Mouse (Mus musculus): Measurements from ENCODE around the gene Mcm3. TPM values are rescaled to one million over a fixed set of nuclear protein-coding genes. Genes with fewer than 3 reads are reported as not detected.
"Not testable (repeated sequence)": the region's sequence is repeated elsewhere in the genome, so short reads cannot be mapped to it uniquely, and the experiment has no call there.

Mcm3 gene
- polyA plus RNA-seq, 1 experiment from 2014 or later, result 179 TPM

- Histone ChIP-seq H3K27ac (ENCODE audit: low read length) (no peak overlapping the region), H3K36me3 (ENCODE audit: insufficient read depth, low read length) (peaks cover 75% of the 10 kb centered on the region), H3K9me3 (ENCODE audit: low read length) (no peaks in the 10 kb centered on the region), H3K4me1 (ENCODE audit: insufficient read depth, low read length) (peaks cover 8% of the 10 kb centered on the region), H3K4me3 (ENCODE audit: low read length) (no peak overlapping the region), H3K9ac (replicated peaks; ENCODE audit: low read length) (no peak overlapping the region), H3K4me2 (replicated peaks; ENCODE audit: low read depth, low read length) (no peak overlapping the region), H3K27me3 (ENCODE audit: insufficient read depth, low read length) (no peaks in the 10 kb centered on the region)
- no peak for ATAC-seq (ENCODE audit: low FRiP score, low TSS enrichment)
- WGBS, result 88% methylated on average over 8 of the region's 8 CpGs
Observed at GRCm38 (mm10) chr1:20814521-20814920, 5.6 kb downstream of the Mcm3 start.

DNA sequence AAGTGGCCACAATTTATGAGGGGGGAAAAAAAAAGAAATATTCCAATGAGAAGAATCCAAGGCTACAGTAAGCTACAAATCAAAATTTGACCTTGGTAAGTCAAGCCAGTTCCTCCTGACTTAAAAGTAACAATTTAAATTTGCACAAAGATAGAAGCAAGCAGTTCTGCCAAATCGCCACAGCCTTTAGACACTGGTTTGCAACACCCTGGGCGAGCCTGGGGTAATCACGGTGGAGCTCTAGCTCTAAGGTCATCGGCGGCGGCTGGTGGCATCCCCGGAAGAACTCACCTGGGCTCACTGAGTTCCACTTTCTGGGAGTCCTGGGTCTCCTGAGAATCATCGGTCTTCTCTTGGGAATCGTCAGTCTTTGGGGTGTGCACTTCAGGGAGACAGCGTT, 15.6 kb downstream of the Mcm3 start:
- H3K4me3 ChIP-seq (ENCODE audit: low read length), result no peak overlapping the region
- ATAC-seq (ENCODE audit: low FRiP score, low TSS enrichment), result no peak
- H3K9ac ChIP-seq (replicated peaks; ENCODE audit: low read length), result no peak overlapping the region
- H3K27me3 ChIP-seq (ENCODE audit: insufficient read depth, low read length), result no peaks in the 10 kb centered on the region
- 93% methylated on average over 10 of the region's 10 CpGs for WGBS
- no peak overlapping the region for H3K27ac ChIP-seq (ENCODE audit: low read length)
- no peaks in the 10 kb centered on the region for H3K4me1 ChIP-seq (ENCODE audit: insufficient read depth, low read length)
- no peaks in the 10 kb centered on the region for H3K9me3 ChIP-seq (ENCODE audit: low read length)
- no peak overlapping the region for H3K4me2 ChIP-seq (replicated peaks; ENCODE audit: low read depth, low read length)
- H3K36me3 ChIP-seq (ENCODE audit: insufficient read depth, low read length), result peaks cover 82% of the 10 kb centered on the region

- Histone ChIP-seq H3K27me3 (ENCODE audit: insufficient read depth, low read length) (no peaks in the 10 kb centered on the region), H3K36me3 (ENCODE audit: insufficient read depth, low read length) (peaks cover 60% of the 10 kb centered on the region), H3K9ac (replicated peaks; ENCODE audit: low read length) (no peak overlapping the region), H3K4me3 (ENCODE audit: low read length) (no peak overlapping the region), H3K4me2 (replicated peaks; ENCODE audit: low read depth, low read length) (no peak overlapping the region), H3K9me3 (ENCODE audit: low read length) (no peaks in the 10 kb centered on the region), H3K27ac (ENCODE audit: low read length) (no peak overlapping the region), H3K4me1 (ENCODE audit: insufficient read depth, low read length) (no peaks in the 10 kb centered on the region)
- 0 out of 2 replicates have a peak, but pooled peaks have one; percentile 13 for ATAC-seq (ENCODE audit: low FRiP score, low TSS enrichment)
- 83% methylated on average over 8 of the region's 8 CpGs for WGBS
Observed at GRCm38 (mm10) chr1:20801682-20802390, 18.3 kb downstream of the Mcm3 start.

DNA sequence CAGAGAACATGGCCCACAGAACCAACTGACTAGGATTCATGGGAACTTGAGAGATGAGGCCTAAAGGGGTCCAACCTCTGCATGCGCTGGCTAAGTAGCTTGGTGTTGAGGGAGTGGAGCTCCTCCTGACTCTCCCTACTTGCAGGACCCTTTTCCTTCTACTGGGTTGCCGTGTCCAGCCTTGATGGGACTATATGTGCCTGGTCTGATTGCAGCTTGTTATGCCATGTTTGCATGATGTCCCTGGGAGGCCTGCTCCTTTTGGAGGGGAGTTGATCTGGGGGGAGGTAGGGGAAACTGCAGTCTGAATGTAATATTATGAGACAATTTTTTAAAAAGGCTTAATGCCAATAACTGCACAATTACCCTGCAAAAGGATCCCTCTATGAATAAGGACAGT, 18.8 kb downstream of the Mcm3 start:
- no peaks in the 10 kb centered on the region for H3K9me3 ChIP-seq (ENCODE audit: low read length)
- no peaks in the 10 kb centered on the region for H3K27me3 ChIP-seq (ENCODE audit: insufficient read depth, low read length)
- H3K4me3 ChIP-seq (ENCODE audit: low read length), result no peak overlapping the region
- no peak overlapping the region for H3K4me2 ChIP-seq (replicated peaks; ENCODE audit: low read depth, low read length)
- no peaks in the 10 kb centered on the region for H3K4me1 ChIP-seq (ENCODE audit: insufficient read depth, low read length)
- H3K27ac ChIP-seq (ENCODE audit: low read length), result no peak overlapping the region
- 82% methylated on average over 2 of the region's 2 CpGs for WGBS
- H3K9ac ChIP-seq (replicated peaks; ENCODE audit: low read length), result no peak overlapping the region
- peaks cover 54% of the 10 kb centered on the region for H3K36me3 ChIP-seq (ENCODE audit: insufficient read depth, low read length)
- no peak for ATAC-seq (ENCODE audit: low FRiP score, low TSS enrichment)

DNA sequence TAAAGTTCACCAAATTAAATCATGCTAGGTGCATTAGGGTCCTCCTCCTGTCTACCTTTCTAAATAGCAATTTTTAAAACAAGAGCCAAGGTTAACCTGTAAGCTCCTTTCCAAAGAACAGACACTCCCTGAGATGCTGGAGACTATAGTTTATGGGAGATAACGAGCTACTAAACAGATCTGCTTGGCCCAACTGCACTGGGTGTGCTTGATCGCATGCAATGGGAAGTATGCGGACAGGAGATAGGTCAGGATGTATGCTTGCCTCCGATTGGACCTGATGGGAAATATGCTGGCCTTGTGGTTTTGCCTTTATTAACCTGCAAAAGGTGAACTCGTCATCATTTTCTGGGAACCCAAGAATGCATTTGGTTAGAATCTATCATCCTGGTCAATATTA, 24.9 kb downstream of the Mcm3 start:
- no peaks in the 10 kb centered on the region for H3K27me3 ChIP-seq (ENCODE audit: insufficient read depth, low read length)
- no peak overlapping the region for H3K27ac ChIP-seq (ENCODE audit: low read length)
- WGBS, result 94% methylated on average over 5 of the region's 5 CpGs
- H3K36me3 ChIP-seq (ENCODE audit: insufficient read depth, low read length), result peaks cover 9% of the 10 kb centered on the region
- no peak overlapping the region for H3K9ac ChIP-seq (replicated peaks; ENCODE audit: low read length)
- ATAC-seq (ENCODE audit: low FRiP score, low TSS enrichment), result no peak
- H3K4me2 ChIP-seq (replicated peaks; ENCODE audit: low read depth, low read length), result no peak overlapping the region
- no peaks in the 10 kb centered on the region for H3K9me3 ChIP-seq (ENCODE audit: low read length)
- H3K4me3 ChIP-seq (ENCODE audit: low read length), result no peak overlapping the region
- H3K4me1 ChIP-seq (ENCODE audit: insufficient read depth, low read length), result no peaks in the 10 kb centered on the region

GRCm38 (mm10) chr1:20794760-20795159, 25.4 kb downstream of the Mcm3 start:
- Histone ChIP-seq H3K36me3 (ENCODE audit: insufficient read depth, low read length) (peaks cover 6% of the 10 kb centered on the region), H3K4me1 (ENCODE audit: insufficient read depth, low read length) (no peaks in the 10 kb centered on the region), H3K9me3 (ENCODE audit: low read length) (no peaks in the 10 kb centered on the region), H3K27me3 (ENCODE audit: insufficient read depth, low read length) (no peaks in the 10 kb centered on the region), H3K4me2 (replicated peaks; ENCODE audit: low read depth, low read length) (no peak overlapping the region), H3K27ac (ENCODE audit: low read length) (no peak overlapping the region), H3K9ac (replicated peaks; ENCODE audit: low read length) (no peak overlapping the region), H3K4me3 (ENCODE audit: low read length) (no peak overlapping the region)
- WGBS, result 95% methylated on average over 4 of the region's 4 CpGs
- ATAC-seq (ENCODE audit: low FRiP score, low TSS enrichment), result no peak

DNA sequence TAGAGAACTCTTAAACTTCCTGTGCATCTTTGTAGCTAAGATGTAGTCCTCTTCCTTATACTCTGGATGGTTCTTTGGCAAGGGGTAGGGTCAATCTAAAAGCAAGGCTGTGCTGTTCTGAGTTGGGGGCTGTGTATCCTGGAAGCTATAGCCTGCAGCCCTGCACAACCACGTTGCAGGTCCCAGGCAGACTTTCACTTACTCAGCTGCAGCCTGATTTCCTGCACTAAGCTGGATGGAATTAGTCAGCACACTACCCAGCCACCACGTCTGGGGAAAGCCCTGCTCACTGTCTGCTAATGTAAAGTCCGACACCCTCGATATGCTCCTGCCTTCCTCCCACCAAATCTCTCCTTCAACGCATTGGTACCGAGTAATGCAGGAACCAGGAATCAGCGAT, 28.7 kb downstream of the Mcm3 start:
- Histone ChIP-seq H3K27ac (ENCODE audit: low read length) (no peak overlapping the region), H3K4me2 (replicated peaks; ENCODE audit: low read depth, low read length) (no peak overlapping the region), H3K4me3 (ENCODE audit: low read length) (no peak overlapping the region), H3K27me3 (ENCODE audit: insufficient read depth, low read length) (no peaks in the 10 kb centered on the region), H3K9ac (replicated peaks; ENCODE audit: low read length) (no peak overlapping the region), H3K9me3 (ENCODE audit: low read length) (no peaks in the 10 kb centered on the region), H3K36me3 (ENCODE audit: insufficient read depth, low read length) (no peaks in the 10 kb centered on the region), H3K4me1 (ENCODE audit: insufficient read depth, low read length) (peaks cover 4% of the 10 kb centered on the region; the same call in 1 of the 2 replicates)
- no peak for ATAC-seq (ENCODE audit: low FRiP score, low TSS enrichment)
- 68% methylated on average over 7 of the region's 7 CpGs for WGBS

- H3K27me3 ChIP-seq (ENCODE audit: insufficient read depth, low read length); H3K36me3 ChIP-seq (ENCODE audit: insufficient read depth, low read length); H3K9me3 ChIP-seq (ENCODE audit: low read length); ATAC-seq (ENCODE audit: low FRiP score, low TSS enrichment); H3K4me2 ChIP-seq (replicated peaks; ENCODE audit: low read depth, low read length); H3K27ac ChIP-seq (ENCODE audit: low read length); H3K9ac ChIP-seq (replicated peaks; ENCODE audit: low read length); H3K4me3 ChIP-seq (ENCODE audit: low read length); H3K4me1 ChIP-seq (ENCODE audit: insufficient read depth, low read length): not testable (repeated sequence)
- WGBS, result 86% methylated on average over 1 of the region's 1 CpGs
Observed at GRCm38 (mm10) chr1:20790517-20790916, 29.6 kb downstream of the Mcm3 start, which contains the start of gene Il17f. Il17f (minus strand) TSS chr1:20790617.

DNA sequence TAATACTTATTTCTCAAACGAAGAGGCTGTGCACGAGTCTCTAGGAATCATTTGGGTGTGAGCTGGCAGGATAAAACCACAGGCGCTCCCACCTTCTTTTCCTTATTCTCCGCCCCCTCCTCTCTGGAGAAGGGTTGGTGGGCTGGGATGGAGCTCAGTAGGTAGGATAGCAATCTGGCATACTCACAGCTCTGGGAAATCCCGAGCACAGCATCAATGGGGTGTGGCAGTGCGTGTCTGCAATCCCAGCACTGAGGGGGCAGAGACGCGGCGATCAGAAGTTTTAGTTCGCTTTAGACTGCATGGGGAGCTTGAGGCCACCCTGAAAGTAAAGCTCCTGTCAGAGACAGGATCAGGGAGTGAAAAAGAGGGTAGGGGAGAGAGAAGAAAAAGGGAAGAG, 31.7 kb downstream of the Mcm3 start:
- Histone ChIP-seq H3K4me2 (replicated peaks; ENCODE audit: low read depth, low read length) (peak overlapping the region; percentile 40), H3K36me3 (ENCODE audit: insufficient read depth, low read length) (no peaks in the 10 kb centered on the region), H3K27me3 (ENCODE audit: insufficient read depth, low read length) (no peaks in the 10 kb centered on the region), H3K4me1 (ENCODE audit: insufficient read depth, low read length) (peaks cover 4% of the 10 kb centered on the region; the same call in 1 of the 2 replicates), H3K4me3 (ENCODE audit: low read length) (peak overlapping the region; percentile 20; the same call in 1 of the 2 replicates), H3K9me3 (ENCODE audit: low read length) (no peaks in the 10 kb centered on the region), H3K27ac (ENCODE audit: low read length) (no peak overlapping the region), H3K9ac (replicated peaks; ENCODE audit: low read length) (no peak overlapping the region)
- WGBS, result 31% methylated on average over 10 of the region's 10 CpGs
- ATAC-seq (ENCODE audit: low FRiP score, low TSS enrichment), result peak; percentile 54; the same call in 1 of the 2 replicates

DNA sequence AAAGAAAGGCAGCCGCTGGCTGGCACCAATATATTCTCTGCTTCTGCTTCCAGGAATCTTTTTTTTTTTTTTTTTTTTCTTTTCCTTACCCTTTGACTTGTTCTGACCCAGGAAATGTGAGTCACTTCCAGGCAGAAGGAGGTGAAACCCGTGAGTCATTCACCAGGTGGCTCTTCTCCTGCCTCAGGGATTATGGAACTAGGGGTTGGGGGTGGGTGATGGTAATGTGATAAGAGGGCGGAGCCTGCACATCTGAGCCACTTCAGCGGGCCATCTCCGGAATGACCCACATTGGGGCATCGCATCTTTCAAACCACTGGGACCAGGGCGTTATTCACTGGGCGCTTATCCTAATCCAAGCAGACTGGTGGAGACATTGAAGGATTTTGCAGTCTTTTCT, 33.1 kb downstream of the Mcm3 start:
- WGBS, result 43% methylated on average over 8 of the region's 8 CpGs
- no peak overlapping the region for H3K9ac ChIP-seq (replicated peaks; ENCODE audit: low read length)

More for the DNA sequence above, 33.1 kb downstream of the Mcm3 start:
- Histone ChIP-seq H3K9me3 (ENCODE audit: low read length) (no peaks in the 10 kb centered on the region), H3K27ac (ENCODE audit: low read length) (no peak overlapping the region), H3K36me3 (ENCODE audit: insufficient read depth, low read length) (no peaks in the 10 kb centered on the region), H3K4me1 (ENCODE audit: insufficient read depth, low read length) (peaks cover 4% of the 10 kb centered on the region; the same call in 1 of the 2 replicates), H3K27me3 (ENCODE audit: insufficient read depth, low read length) (no peaks in the 10 kb centered on the region), H3K4me2 (replicated peaks; ENCODE audit: low read depth, low read length) (no peak overlapping the region), H3K4me3 (ENCODE audit: low read length) (no peak overlapping the region)
- no peak for ATAC-seq (ENCODE audit: low FRiP score, low TSS enrichment)

Data from kidney, embryonic 16.5 days (tissue).